Mouse (Mus musculus) kidney, adult 2 months (tissue): ENCODE data around the gene Tbc1d17.

ENCODE experiments used
- CTCF ChIP-seq: fragments of 200-500 bp; conservative IDR thresholded peaks from 2 replicates; pipeline ENCODE4 v1.5.1; 2011; ENCODE audit warnings: low read depth, mild to moderate bottlenecking, control low read depth, low read length, moderate library complexity, mixed read lengths; ENCODE audit not compliant: insufficient read depth, insufficient read length
- POLR2A ChIP-seq: fragments of 200-500 bp; IDR thresholded peaks from one replicate; pipeline ENCODE4 v1.6.1; 2011; ENCODE audit warnings: low read depth, low read length, control low read depth

DNA sequence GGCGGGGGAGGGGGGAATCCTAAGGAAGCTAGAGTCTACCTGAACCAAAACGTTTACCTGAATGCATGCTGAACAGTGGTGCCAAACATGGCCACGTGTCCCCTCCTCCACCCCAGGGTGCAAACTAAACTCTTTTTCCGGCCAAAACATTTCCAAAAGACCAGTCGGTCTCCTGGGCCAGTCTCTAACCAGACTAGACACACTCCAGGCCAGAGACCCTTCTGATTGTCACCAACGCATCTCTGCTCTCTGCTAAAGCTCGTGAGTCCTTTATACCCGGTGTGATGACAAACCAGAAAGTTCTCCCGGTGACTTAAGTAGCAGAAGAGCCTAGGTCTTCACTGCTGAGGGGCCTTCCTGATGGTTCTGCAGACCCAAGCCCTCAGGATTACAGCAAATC lies 18.9 kb upstream of the Tbc1d17 start:
- no peak for TF ChIP-seq POLR2A
- TF ChIP-seq CTCF = no peak
